Mouse (Mus musculus) small intestine, adult 2 months (tissue): ENCODE results near the gene Rere. TPM values are rescaled to one million over a fixed set of nuclear protein-coding genes. Genes with fewer than 3 reads are reported as not detected.

Experiments
- H3K27ac ChIP-seq: fragments of 200-500 bp; 2 replicates; pipeline ENCODE4 v1.5.1; 2012; ENCODE audit warnings: low read depth, low read length, control low read depth, inconsistent platforms; ENCODE audit not compliant: insufficient read depth
- H3K27me3 ChIP-seq: fragments of 200-500 bp; 2 replicates; pipeline ENCODE4 v1.6.1; 2012; ENCODE audit warnings: mild to moderate bottlenecking, moderate library complexity, low read length, inconsistent platforms; ENCODE audit not compliant: control insufficient read depth, insufficient read depth
- H3K36me3 ChIP-seq: fragments of 200-500 bp; 2 replicates; pipeline ENCODE4 v1.6.1; 2012; ENCODE audit warnings: mild to moderate bottlenecking, low read length, control low read depth, inconsistent platforms; ENCODE audit not compliant: control insufficient read depth, insufficient read depth
- H3K4me1 ChIP-seq: fragments of 200-500 bp; 2 replicates; pipeline ENCODE4 v1.6.1; 2012; ENCODE audit warnings: low read length, inconsistent platforms, mixed read lengths; ENCODE audit not compliant: control insufficient read depth, insufficient read depth, insufficient read length
- H3K4me3 ChIP-seq: fragments of 200-500 bp; 2 replicates; pipeline ENCODE4 v1.5.1; 2012; ENCODE audit warnings: low read depth, mild to moderate bottlenecking, control low read depth, inconsistent platforms, low read length, moderate library complexity
- CTCF ChIP-seq: fragments of 200-500 bp; IDR thresholded peaks from 2 replicates; pipeline ENCODE4 v1.5.1; 2012; ENCODE audit warnings: low read depth, mild to moderate bottlenecking, control low read depth, inconsistent platforms, low read length, moderate library complexity, mixed read lengths; ENCODE audit not compliant: insufficient replicate concordance, insufficient read length; ENCODE audit errors: extremely low read depth
- POLR2A ChIP-seq: fragments of 200-500 bp; IDR thresholded peaks from 2 replicates; pipeline ENCODE4 v1.6.1; 2012; ENCODE audit warnings: low read depth, mild to moderate bottlenecking, control low read depth, inconsistent platforms, low read length, moderate library complexity
- WGBS: fragments of 180-500 bp; shearing (Covaris S2); methylation state at CpG from one replicate; pipeline ENCODE4 v1.1.7; 2018; 5-methylcytosine and 5-hydroxymethylcytosine counted together
- polyA plus RNA-seq: library from polyadenylated mRNA; depleted of rRNA; stranded (reverse); fragments of >200 nt; gene quantifications from 2 replicates; pipeline ENCODE4 v1.2.3, GENCODE M21; 2012

Rere gene
- polyA plus RNA-seq, 1 experiment = 72.8 TPM

DNA sequence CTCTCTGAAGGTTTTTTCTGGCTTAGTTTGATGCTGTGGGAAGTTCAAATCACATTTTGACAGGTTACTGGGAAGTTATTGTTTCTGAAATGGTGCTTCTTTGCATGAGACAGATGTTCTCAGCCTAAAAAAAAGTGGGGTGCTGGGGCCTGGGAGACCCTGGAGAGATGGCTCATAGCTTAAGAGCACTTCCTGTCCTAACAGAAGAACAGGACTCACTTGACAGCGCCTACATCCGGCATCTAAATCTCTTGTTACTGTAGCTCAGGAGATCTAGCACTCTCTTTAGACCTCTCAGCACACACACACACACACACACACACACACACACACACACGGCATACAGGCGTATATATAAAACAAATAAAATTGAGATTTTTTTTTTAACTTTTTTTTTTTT, 291.5 kb downstream of the Rere start:
- Histone ChIP-seq H3K4me1 (peaks cover 21% of the 10 kb centered on the region), H3K27ac (peak overlapping the region; percentile 85)
- whole genome bisulfite sequencing = 60% methylated on average over 4 of the region's 4 CpGs

DNA sequence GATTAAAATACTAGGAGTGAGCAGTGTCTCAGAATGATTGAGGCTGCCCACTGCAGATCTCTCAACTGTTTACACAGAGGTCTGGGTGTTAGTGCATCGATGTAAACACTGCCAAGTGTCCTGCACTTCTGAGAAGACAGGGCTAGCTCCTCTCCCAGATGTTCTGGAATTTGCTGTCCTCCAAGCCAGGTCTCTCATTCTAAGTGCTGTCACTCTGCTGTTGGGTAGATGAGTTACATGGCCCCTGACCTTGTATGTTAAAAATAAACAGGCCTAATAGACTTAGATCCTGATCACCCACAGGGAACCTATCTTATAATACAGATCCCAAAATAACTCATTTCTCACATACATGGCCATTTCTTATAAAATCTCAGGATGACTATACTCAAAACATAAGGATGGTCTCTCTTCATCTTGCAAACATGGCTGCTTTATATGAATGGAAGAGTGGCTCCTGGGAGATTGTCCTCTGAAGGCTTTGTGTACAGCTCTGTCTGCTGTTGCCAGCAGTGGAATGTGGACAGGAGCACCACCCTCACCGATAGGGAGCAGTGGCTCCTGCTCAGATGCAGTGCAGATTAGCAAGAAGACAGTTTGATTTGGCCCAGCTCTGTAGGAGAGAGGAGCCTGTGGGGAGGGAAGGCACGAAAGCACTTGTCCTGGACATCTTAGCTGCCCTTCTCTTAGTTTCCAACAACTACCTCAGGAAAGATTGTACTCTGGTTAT, 294.1 kb downstream of the Rere start:
- H3K27ac ChIP-seq = peak overlapping the region; percentile 76
- TF ChIP-seq CTCF (no peak), POLR2A (no peak)
- H3K27me3 ChIP-seq = no peaks in the 10 kb centered on the region
- H3K4me3 ChIP-seq = no peak overlapping the region
- 17% methylated on average over 3 of the region's 3 CpGs for WGBS
- peaks cover 25% of the 10 kb centered on the region for H3K4me1 ChIP-seq
- H3K36me3 ChIP-seq = peaks cover 19% of the 10 kb centered on the region

More for the DNA sequence above, 291.5 kb downstream of the Rere start:
- Histone ChIP-seq H3K4me3 (no peak overlapping the region), H3K36me3 (peaks cover 17% of the 10 kb centered on the region), H3K27me3 (no peaks in the 10 kb centered on the region)
- TF ChIP-seq POLR2A (no peak), CTCF (no peak)

- WGBS = 25% methylated on average over 3 of the region's 3 CpGs
- Histone ChIP-seq H3K27ac (peak overlapping the region; percentile 76), H3K4me3 (no peak overlapping the region)
Measured at GRCm38 (mm10) chr4:150576339-150576738, 294.9 kb downstream of the Rere start.

GRCm38 (mm10) chr4:150578021-150578420, 296.6 kb downstream of the Rere start:
- peak overlapping the region; percentile 62; the same call in 1 of the 2 replicates for H3K27ac ChIP-seq
- 31% methylated on average over 3 of the region's 3 CpGs for WGBS
- TF ChIP-seq POLR2A (no peak), CTCF (no peak)

More at GRCm38 (mm10) chr4:150576339-150576738, 294.9 kb downstream of the Rere start:
- peaks cover 28% of the 10 kb centered on the region for H3K4me1 ChIP-seq
- H3K27me3 ChIP-seq = no peaks in the 10 kb centered on the region
- TF ChIP-seq CTCF = no peak
- TF ChIP-seq POLR2A = no peak
- peaks cover 21% of the 10 kb centered on the region for H3K36me3 ChIP-seq

GRCm38 (mm10) chr4:150581931-150582723, 300.7 kb downstream of the Rere start:
- no peaks in the 10 kb centered on the region for H3K27me3 ChIP-seq
- peaks cover 36% of the 10 kb centered on the region for H3K4me1 ChIP-seq
- 26% methylated on average over 10 of the region's 10 CpGs for WGBS
- peak overlapping the region; percentile 95 for H3K27ac ChIP-seq
- H3K4me3 ChIP-seq = no peak overlapping the region
- TF ChIP-seq CTCF (no peak), POLR2A (no peak)
- peaks cover 7% of the 10 kb centered on the region for H3K36me3 ChIP-seq

More at GRCm38 (mm10) chr4:150578021-150578420, 296.6 kb downstream of the Rere start:
- H3K4me1 ChIP-seq = peaks cover 33% of the 10 kb centered on the region
- H3K27me3 ChIP-seq = no peaks in the 10 kb centered on the region
- peaks cover 21% of the 10 kb centered on the region for H3K36me3 ChIP-seq
- H3K4me3 ChIP-seq = no peak overlapping the region

DNA sequence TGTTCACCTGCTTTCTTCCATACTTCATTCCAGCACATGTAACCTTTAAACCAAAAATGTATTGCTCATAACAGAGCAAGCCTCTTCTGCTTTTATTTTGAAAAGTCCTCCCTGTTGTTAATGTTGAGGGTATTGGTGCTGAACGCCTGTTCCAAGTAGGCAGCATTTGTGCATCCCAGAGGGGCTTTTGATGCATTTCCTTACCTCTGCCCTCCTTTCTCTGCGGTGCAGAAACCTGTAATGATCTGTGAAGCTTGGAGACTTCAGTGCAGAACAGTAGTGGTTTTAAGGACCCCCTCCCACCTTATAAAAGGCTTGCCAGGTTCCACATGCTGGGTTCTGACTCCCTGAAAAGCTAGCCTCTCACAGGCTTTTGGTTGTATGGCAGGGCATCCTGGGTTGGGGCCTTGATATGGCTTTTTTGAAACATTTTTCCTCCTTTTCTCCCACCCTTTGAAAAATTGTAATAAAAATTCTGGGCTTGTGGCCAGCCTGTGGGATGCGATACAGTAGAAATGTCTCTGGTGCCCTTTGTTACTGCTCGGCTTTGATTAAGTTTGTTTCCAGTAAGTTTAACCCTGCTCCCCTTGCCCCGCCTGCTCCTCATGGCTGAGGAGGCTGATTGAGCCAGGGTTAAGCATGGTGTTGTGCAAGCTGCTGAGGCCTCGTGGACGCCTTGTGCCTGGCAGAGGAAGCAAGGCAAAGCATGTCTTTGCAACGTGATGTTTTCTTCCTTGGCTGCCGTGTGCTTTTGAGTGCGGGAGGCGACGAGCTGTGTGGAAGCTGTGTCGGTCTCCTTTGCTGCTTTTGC, 301.7 kb downstream of the Rere start:
- H3K36me3 ChIP-seq = peaks cover 4% of the 10 kb centered on the region
- 8% methylated on average over 13 of the region's 13 CpGs for WGBS
- TF ChIP-seq POLR2A (no peak), CTCF (no peak)
- H3K27me3 ChIP-seq = no peaks in the 10 kb centered on the region
- H3K4me3 ChIP-seq = 0 out of 2 replicates have a peak overlapping the region, but pooled peaks have one; percentile 0
- H3K4me1 ChIP-seq = peaks cover 40% of the 10 kb centered on the region
- peak overlapping the region; percentile 95 for H3K27ac ChIP-seq
